ENCODE assay signal across 16 mouse cellular contexts in genomic region chr11:55314704-55315047, GRCm38 (mm10). TPM values are rescaled to one million over a fixed set of nuclear protein-coding genes. Genes with fewer than 3 reads are reported as not detected.
A peak's percentile ranks its signal among the peaks of the same experiment; 100 is the strongest.
DNase-seq lines count a peak whose midpoint lies in the region; ATAC-seq and TF ChIP-seq lines count a peak whose summit lies in the region.
"Had no signal": no experiment of that assay in that cellular context is flagged by ENCODE, and none has a peak within 500 bp of the region (broad histone marks: within the 10 kb centered on the region; RNA-seq: fewer than 3 reads in every experiment).

No protein-coding gene starts in this region.

- H3K9ac ChIP-seq in heart, embryonic 15.5 days = no peak overlapping the region
- H3K9ac ChIP-seq in lung, postnatal 0 days (replicated peaks; ENCODE audit: low read depth) = no peak overlapping the region
- no peak overlapping the region for H3K9ac ChIP-seq in embryonic facial prominence, embryonic 15.5 days
- H3K9ac ChIP-seq in stomach, embryonic 15.5 days = no peak overlapping the region
- H3K9ac ChIP-seq in forebrain, embryonic 15.5 days (replicated peaks) = no peak overlapping the region
- H3K9ac ChIP-seq: embryonic facial prominence, embryonic 12.5 days; liver, embryonic 12.5 days had no signal

- H3K27ac ChIP-seq in heart, embryonic 15.5 days = no peak overlapping the region
- H3K27ac ChIP-seq in lung, postnatal 0 days (ENCODE audit: low read length) = no peak overlapping the region
- no peak overlapping the region for H3K27ac ChIP-seq in embryonic facial prominence, embryonic 15.5 days (replicated peaks)
- H3K27ac ChIP-seq in stomach, embryonic 15.5 days = peak overlapping the region; percentile 67
- H3K27ac ChIP-seq in forebrain, embryonic 15.5 days (replicated peaks) = no peak overlapping the region
- H3K27ac ChIP-seq: embryonic facial prominence, embryonic 12.5 days; liver, embryonic 12.5 days had no signal

- H3K4me3 ChIP-seq in heart, embryonic 15.5 days = no peak overlapping the region
- H3K4me3 ChIP-seq in lung, postnatal 0 days (ENCODE audit: low read depth, low read length) = no peak overlapping the region
- H3K4me3 ChIP-seq in embryonic facial prominence, embryonic 15.5 days (replicated peaks) = no peak overlapping the region
- peak overlapping the region; percentile 31; the same call in 1 of the 2 replicates for H3K4me3 ChIP-seq in stomach, embryonic 15.5 days (replicated peaks)
- no peak overlapping the region for H3K4me3 ChIP-seq in forebrain, embryonic 15.5 days
- H3K4me3 ChIP-seq: embryonic facial prominence, embryonic 12.5 days; liver, embryonic 12.5 days had no signal

- no peak for TF ChIP-seq CTCF in lung, postnatal 0 days (IDR thresholded peaks at IDR 0.05)

- no peak; the same call in 1 of the 2 replicates for ATAC-seq in heart, embryonic 15.5 days (replicated peaks; ENCODE audit: insufficient number of reproducible peaks, insufficient read depth, low FRiP score, low read depth)
- 0 out of 2 replicates have a peak, but pooled peaks have one; percentile 20 for ATAC-seq in lung, postnatal 0 days
- no peak for ATAC-seq in embryonic facial prominence, embryonic 15.5 days (ENCODE audit: insufficient number of reproducible peaks, low FRiP score, low TSS enrichment, low read depth)
- ATAC-seq in stomach, embryonic 15.5 days (ENCODE audit: insufficient read depth, low FRiP score, low read depth) = peak; percentile 51; the same call in 1 of the 2 replicates
- no peak for ATAC-seq in granulocyte monocyte progenitor cell, adult 5-6 weeks (replicated peaks; ENCODE audit: poor library complexity, severe bottlenecking)
- no peak for ATAC-seq in forebrain, embryonic 15.5 days (replicated peaks)
- ATAC-seq: liver, embryonic 12.5 days had no signal

- peaks cover 13% of the 10 kb centered on the region for H3K27me3 ChIP-seq in heart, embryonic 15.5 days
- no peaks in the 10 kb centered on the region for H3K27me3 ChIP-seq in lung, postnatal 0 days (replicated peaks; ENCODE audit: insufficient read depth, low read length)
- H3K27me3 ChIP-seq in embryonic facial prominence, embryonic 15.5 days = no peaks in the 10 kb centered on the region
- no peaks in the 10 kb centered on the region for H3K27me3 ChIP-seq in stomach, embryonic 15.5 days (replicated peaks)
- no peaks in the 10 kb centered on the region for H3K27me3 ChIP-seq in forebrain, embryonic 15.5 days

- H3K9me3 ChIP-seq in heart, embryonic 15.5 days (replicated peaks) = no peaks in the 10 kb centered on the region
- no peaks in the 10 kb centered on the region for H3K9me3 ChIP-seq in lung, postnatal 0 days (ENCODE audit: low read length)
- no peaks in the 10 kb centered on the region for H3K9me3 ChIP-seq in embryonic facial prominence, embryonic 15.5 days (replicated peaks)
- no peaks in the 10 kb centered on the region for H3K9me3 ChIP-seq in stomach, embryonic 15.5 days
- no peaks in the 10 kb centered on the region for H3K9me3 ChIP-seq in forebrain, embryonic 15.5 days
- H3K9me3 ChIP-seq: embryonic facial prominence, embryonic 12.5 days; liver, embryonic 12.5 days had no signal

- no peaks in the 10 kb centered on the region for H3K36me3 ChIP-seq in heart, embryonic 15.5 days
- no peaks in the 10 kb centered on the region for H3K36me3 ChIP-seq in lung, postnatal 0 days (ENCODE audit: insufficient read depth, low read length)
- H3K36me3 ChIP-seq in embryonic facial prominence, embryonic 15.5 days = peaks cover 5% of the 10 kb centered on the region; the same call in 1 of the 2 replicates
- no peaks in the 10 kb centered on the region for H3K36me3 ChIP-seq in stomach, embryonic 15.5 days
- no peaks in the 10 kb centered on the region for H3K36me3 ChIP-seq in forebrain, embryonic 15.5 days
- H3K36me3 ChIP-seq: embryonic facial prominence, embryonic 12.5 days; liver, embryonic 12.5 days had no signal

- TF ChIP-seq EP300 in lung, postnatal 0 days (IDR thresholded peaks at IDR 0.05) = no peak

- 0 out of 2 replicates have a peak overlapping the region, but pooled peaks have one; percentile 34 for H3K4me2 ChIP-seq in heart, embryonic 15.5 days
- peak overlapping the region; percentile 46 for H3K4me2 ChIP-seq in lung, postnatal 0 days (replicated peaks; ENCODE audit: low read depth, low read length)
- H3K4me2 ChIP-seq in embryonic facial prominence, embryonic 15.5 days (replicated peaks) = peak overlapping the region; percentile 30; the same call in 1 of the 2 replicates
- peak overlapping the region; percentile 47 for H3K4me2 ChIP-seq in stomach, embryonic 15.5 days
- H3K4me2 ChIP-seq in forebrain, embryonic 15.5 days (replicated peaks) = no peak overlapping the region
- H3K4me2 ChIP-seq: liver, embryonic 12.5 days had no signal

- DNase-seq in heart, postnatal 14 days = no peak
- DNase-seq in lung, postnatal 0 days (ENCODE audit: low spot score) = no peak
- DNase-seq in lung, postnatal 4 days = no peak
- DNase-seq: adrenal gland, adult 8-10 months; B cell, adult 2 months; cerebellum, adult 9-11 months; right cerebral cortex, postnatal 14 days; thymus, postnatal 25 days had no signal

- H3K4me1 ChIP-seq in heart, embryonic 15.5 days (replicated peaks) = peaks cover 9% of the 10 kb centered on the region
- no peaks in the 10 kb centered on the region for H3K4me1 ChIP-seq in lung, postnatal 0 days (ENCODE audit: insufficient read depth, low read depth, low read length)
- H3K4me1 ChIP-seq in embryonic facial prominence, embryonic 15.5 days = peaks cover 21% of the 10 kb centered on the region; the same call in 1 of the 2 replicates
- H3K4me1 ChIP-seq in stomach, embryonic 15.5 days = peaks cover 10% of the 10 kb centered on the region; the same call in 1 of the 2 replicates
- no peaks in the 10 kb centered on the region for H3K4me1 ChIP-seq in forebrain, embryonic 15.5 days
- H3K4me1 ChIP-seq: embryonic facial prominence, embryonic 12.5 days; liver, embryonic 12.5 days had no signal

- 46% methylated on average over 2 of the region's 2 CpGs for WGBS in heart, embryonic 15.5 days
- WGBS in lung, postnatal 0 days = 35% methylated on average over 2 of the region's 2 CpGs
- 32% methylated on average over 2 of the region's 2 CpGs for WGBS in embryonic facial prominence, embryonic 15.5 days
- 36% methylated on average over 2 of the region's 2 CpGs for WGBS in stomach, embryonic 15.5 days
- 54% methylated on average over 2 of the region's 2 CpGs for whole genome bisulfite sequencing in forebrain, embryonic 15.5 days

- intact Hi-C loops in heart, postnatal 14 days (cut with DNase I) = no loop called here

RNA-seq across cellular contexts. Expression of gene Fat2, which starts 21.7 kb away (rescaled TPM):
- 0.03 and 0.22 TPM in 2 replicates for polyA plus RNA-seq in heart, embryonic 15.5 days (2015; fragmentation: Nextera tagmentation; extraction: Ambion mirVana)
- under 1 TPM; 0.07 to 0.10 TPM for total RNA-seq in heart, postnatal 14 days (2021)
- 0.23 TPM in 2 replicates for polyA plus RNA-seq in lung, postnatal 0 days (2015; fragmentation: Nextera tagmentation; extraction: Ambion mirVana)
- 1.1 and 1.6 TPM in 2 replicates for polyA plus RNA-seq in embryonic facial prominence, embryonic 15.5 days (2015; fragmentation: Nextera tagmentation; extraction: Ambion mirVana)
- polyA plus RNA-seq in stomach, embryonic 15.5 days (2015; fragmentation: Nextera tagmentation; extraction: Ambion mirVana) = 0.62 and 0.69 TPM in 2 replicates
- total RNA-seq in granulocyte monocyte progenitor cell, adult 5-6 weeks (2014; fragmentation: Nextera tagmentation) = not detected in 2 replicates
- not detected in 2 replicates for total RNA-seq in granulocyte monocyte progenitor cell, adult 5-6 weeks (2017)
- polyA plus RNA-seq in forebrain, embryonic 15.5 days (2015; fragmentation: Nextera tagmentation; extraction: Ambion mirVana) = 0.03 TPM in 2 replicates
- total RNA-seq: neutrophil, adult 5-6 weeks had no signal
- polyA plus RNA-seq: liver, embryonic 12.5 days had no signal

Comparison
In these comparisons a context has a peak if more than half of its experiments do, and no peak if none do; other contexts are left out.
1. ATAC-seq: peak in lung, postnatal 0 days (single experiment) and stomach, embryonic 15.5 days (single experiment); none in heart, embryonic 15.5 days (single experiment), embryonic facial prominence, embryonic 15.5 days (single experiment), granulocyte monocyte progenitor cell, adult 5-6 weeks (single experiment) and forebrain, embryonic 15.5 days (single experiment).